In genomic region chr13:64373695-64374094, GRCm38 (mm10) we compare ENCODE assay signal across 11 mouse cellular contexts. TPM values are rescaled to one million over a fixed set of nuclear protein-coding genes. Genes with fewer than 3 reads are reported as not detected.
DNase-seq lines count a peak whose midpoint lies in the region; ATAC-seq and TF ChIP-seq lines count a peak whose summit lies in the region.
"Had no signal": no experiment of that assay in that cellular context is flagged by ENCODE, and none has a peak within 500 bp of the region (broad histone marks: within the 10 kb centered on the region; RNA-seq: fewer than 3 reads in every experiment).

No protein-coding gene starts in this region.

- H3K27me3 ChIP-seq in lung, embryonic 14.5 days (ENCODE audit: insufficient read depth, low read length) = no peaks in the 10 kb centered on the region
- no peaks in the 10 kb centered on the region for H3K27me3 ChIP-seq in intestine, postnatal 0 days (replicated peaks; ENCODE audit: control insufficient read depth, insufficient read depth, low read length)
- no peaks in the 10 kb centered on the region for H3K27me3 ChIP-seq in midbrain, embryonic 10.5 days (ENCODE audit: low read depth, poor library complexity, severe bottlenecking)
- H3K27me3 ChIP-seq: embryonic facial prominence, embryonic 12.5 days; limb, embryonic 15.5 days had no signal

- ATAC-seq in lung, embryonic 14.5 days (ENCODE audit: insufficient read depth) = no peak
- ATAC-seq in intestine, postnatal 0 days = no peak

- no peak for TF ChIP-seq POLR2A in brain, embryonic 14.5 days (IDR thresholded peaks at IDR 0.05; ENCODE audit: borderline replicate concordance, extremely low read depth, insufficient read depth, insufficient read length, poor library complexity, severe bottlenecking)

- no peak for TF ChIP-seq CTCF in left cerebral cortex, adult 2 months (IDR thresholded peaks at IDR 0.05)
- no peak for TF ChIP-seq CTCF in brain, embryonic 14.5 days (IDR thresholded peaks at IDR 0.05; ENCODE audit: borderline replicate concordance, extremely low read depth, insufficient read depth, insufficient read length)
- no peak for TF ChIP-seq CTCF in lung, embryonic 14.5 days (IDR thresholded peaks at IDR 0.05; ENCODE audit: low read depth)
- TF ChIP-seq CTCF in intestine, postnatal 0 days (IDR thresholded peaks at IDR 0.05; ENCODE audit: low read depth) = no peak

- H3K36me3 ChIP-seq in lung, embryonic 14.5 days (ENCODE audit: insufficient read depth) = no peaks in the 10 kb centered on the region
- no peaks in the 10 kb centered on the region for H3K36me3 ChIP-seq in intestine, postnatal 0 days (ENCODE audit: control insufficient read depth, insufficient read depth)
- H3K36me3 ChIP-seq in midbrain, embryonic 10.5 days = peaks cover 2% of the 10 kb centered on the region; the same call in 1 of the 2 replicates
- H3K36me3 ChIP-seq: embryonic facial prominence, embryonic 12.5 days; limb, embryonic 15.5 days had no signal

- no peaks in the 10 kb centered on the region for H3K9me3 ChIP-seq in lung, embryonic 14.5 days (ENCODE audit: low read depth, low read length)
- no peaks in the 10 kb centered on the region for H3K9me3 ChIP-seq in intestine, postnatal 0 days (ENCODE audit: control insufficient read depth)
- H3K9me3 ChIP-seq in midbrain, embryonic 10.5 days (replicated peaks) = no peaks in the 10 kb centered on the region
- H3K9me3 ChIP-seq: embryonic facial prominence, embryonic 12.5 days; limb, embryonic 15.5 days had no signal

- intact Hi-C loops in left cerebral cortex, postnatal 10 days (cut with DNase I) = no loop called here
- intact Hi-C loops in left cerebral cortex, adult 2 months (cut with DNase I) = loop anchor here (5.0 kb wide), 1 partner anchor 211 kb away; the partner anchor contains the start of gene Habp4

- H3K9ac ChIP-seq in lung, embryonic 14.5 days = no peak overlapping the region
- H3K9ac ChIP-seq in intestine, postnatal 0 days (ENCODE audit: low read depth, low read length) = no peak overlapping the region
- H3K9ac ChIP-seq: embryonic facial prominence, embryonic 12.5 days; limb, embryonic 15.5 days had no signal

- WGBS in lung, embryonic 14.5 days = 5% methylated on average over 1 of the region's 1 CpGs
- 5% methylated on average over 1 of the region's 1 CpGs for WGBS in intestine, postnatal 0 days
- WGBS in midbrain, embryonic 10.5 days = 26% methylated on average over 1 of the region's 1 CpGs

- no peak overlapping the region for H3K4me3 ChIP-seq in left cerebral cortex, adult 2 months
- H3K4me3 ChIP-seq in lung, embryonic 14.5 days (ENCODE audit: low read depth, low read length) = no peak overlapping the region
- H3K4me3 ChIP-seq in intestine, postnatal 0 days (ENCODE audit: low read depth, low read length) = no peak overlapping the region
- H3K4me3 ChIP-seq in midbrain, embryonic 10.5 days = no peak overlapping the region
- H3K4me3 ChIP-seq: embryonic facial prominence, embryonic 12.5 days; limb, embryonic 15.5 days had no signal

- no peak overlapping the region for H3K27ac ChIP-seq in left cerebral cortex, adult 2 months
- H3K27ac ChIP-seq in lung, embryonic 14.5 days (ENCODE audit: low read depth) = no peak overlapping the region
- no peak overlapping the region for H3K27ac ChIP-seq in intestine, postnatal 0 days (ENCODE audit: low read depth, low read length)
- H3K27ac ChIP-seq in midbrain, embryonic 10.5 days (replicated peaks) = no peak overlapping the region
- H3K27ac ChIP-seq: embryonic facial prominence, embryonic 12.5 days; limb, embryonic 15.5 days had no signal

- H3K4me1 ChIP-seq in lung, embryonic 14.5 days (ENCODE audit: insufficient read depth) = no peaks in the 10 kb centered on the region; the same call in 1 of the 2 replicates
- no peaks in the 10 kb centered on the region for H3K4me1 ChIP-seq in intestine, postnatal 0 days (replicated peaks; ENCODE audit: control insufficient read depth, insufficient read depth, low read length)
- peaks cover 11% of the 10 kb centered on the region for H3K4me1 ChIP-seq in midbrain, embryonic 10.5 days

- H3K4me2 ChIP-seq in lung, embryonic 14.5 days = no peak overlapping the region
- H3K4me2 ChIP-seq in intestine, postnatal 0 days (replicated peaks; ENCODE audit: low read depth) = no peak overlapping the region
- H3K4me2 ChIP-seq: embryonic facial prominence, embryonic 12.5 days; limb, embryonic 15.5 days had no signal

- peak; percentile 34 for DNase-seq in adrenal gland, postnatal 14 days
- no peak for DNase-seq in adrenal gland, adult 8-10 months
- DNase-seq in left cerebral cortex, postnatal 10 days (ENCODE audit: extremely low spot score in 1 of 2, low spot score in 2 of 2) = peak; percentile 13 to 31
- no peak for DNase-seq in left cerebral cortex, adult 2 months (ENCODE audit: extremely low spot score in 1 of 2, low spot score in 2 of 2)
- DNase-seq in brain, embryonic 14.5 days (ENCODE audit: low read depth) = peak; percentile 9
- DNase-seq in lung, embryonic 14.5 days = peak; percentile 37
- no peak for DNase-seq in midbrain, embryonic 10.5 days (ENCODE audit: low spot score)
- DNase-seq: B cell, adult 2 months had no signal

RNA-seq across cellular contexts. Expression of gene Ctsl, which starts 3.0 kb away (rescaled TPM):
- 306 and 371 TPM in 2 replicates for total RNA-seq in adrenal gland, postnatal 14 days (2021)
- 100 to 1,000 TPM; 197 to 449 (median 314) TPM for total RNA-seq in adrenal gland, adult 8-10 months (2022)
- total RNA-seq in left cerebral cortex, postnatal 10 days (2021) = 100 to 1,000 TPM; 186 to 187 TPM
- 100 to 1,000 TPM; 120 to 129 TPM for total RNA-seq in left cerebral cortex, adult 2 months (2021)
- 50.2 and 83.3 TPM in 2 replicates for polyA plus RNA-seq in brain, embryonic 14.5 days (2012; rRNA removed)
- 130 and 141 TPM in 2 replicates for polyA plus RNA-seq in lung, embryonic 14.5 days (2014; fragmentation: Nextera tagmentation; extraction: Ambion mirVana)
- 1,058 and 1,193 TPM in 2 replicates for polyA plus RNA-seq in intestine, postnatal 0 days (2015; fragmentation: Nextera tagmentation; extraction: Ambion mirVana)
- 143 and 159 TPM in 2 replicates for polyA plus RNA-seq in midbrain, embryonic 10.5 days (2016; fragmentation: Nextera tagmentation; extraction: Ambion mirVana)

RNA-seq across cellular contexts. Expression of gene Cdk20, which starts 58.4 kb away (rescaled TPM):
- total RNA-seq in adrenal gland, postnatal 14 days (2021) = 4.3 and 5.1 TPM in 2 replicates
- 1 to 10 TPM; 3.3 to 5.1 (median 4.7) TPM for total RNA-seq in adrenal gland, adult 8-10 months (2022)
- total RNA-seq in left cerebral cortex, postnatal 10 days (2021) = 10 to 100 TPM; 13.0 to 13.3 TPM
- total RNA-seq in left cerebral cortex, adult 2 months (2021) = 10 to 100 TPM in 1 of 2 experiments, 1 to 10 TPM in 1; 10.0 to 10.8 TPM
- polyA plus RNA-seq in brain, embryonic 14.5 days (2012; rRNA removed) = 23.7 and 26.9 TPM in 2 replicates
- 8.1 and 10.5 TPM in 2 replicates for polyA plus RNA-seq in lung, embryonic 14.5 days (2014; fragmentation: Nextera tagmentation; extraction: Ambion mirVana)
- 4.1 and 4.3 TPM in 2 replicates for polyA plus RNA-seq in intestine, postnatal 0 days (2015; fragmentation: Nextera tagmentation; extraction: Ambion mirVana)
- polyA plus RNA-seq in midbrain, embryonic 10.5 days (2016; fragmentation: Nextera tagmentation; extraction: Ambion mirVana) = 9.7 and 10.9 TPM in 2 replicates

Comparison
In these comparisons a context has a peak if more than half of its experiments do, and no peak if none do; other contexts are left out.
1. DNase-seq: peak in adrenal gland, postnatal 14 days (single experiment), left cerebral cortex, postnatal 10 days (2 of 2), brain, embryonic 14.5 days (single experiment) and lung, embryonic 14.5 days (single experiment); none in adrenal gland, adult 8-10 months (single experiment), left cerebral cortex, adult 2 months (0 of 2) and midbrain, embryonic 10.5 days (single experiment).